Mouse (Mus musculus): ENCODE measurements around the gene Ddit4. TPM values are rescaled to one million over a fixed set of nuclear protein-coding genes. Genes with fewer than 3 reads are reported as not detected.

The Ddit4 gene
- polyA plus RNA-seq, 1 experiment from 2014 or later = 24.0 TPM

GRCm38 (mm10) chr10:59903170-59903569 is 48.5 kb downstream of the Ddit4 start:
- H3K36me3 ChIP-seq (ENCODE audit: insufficient read depth, low read length) = 0 out of 2 replicates have a peak, but pooled peaks cover 2% of the 10 kb centered on the region
- no peak overlapping the region for H3K4me3 ChIP-seq (replicated peaks; ENCODE audit: low read depth, low read length)
- no peak overlapping the region for H3K4me2 ChIP-seq (ENCODE audit: low read length)
- H3K27me3 ChIP-seq (ENCODE audit: insufficient read depth, low read length) = no peaks in the 10 kb centered on the region
- TF ChIP-seq CTCF (IDR thresholded peaks at IDR 0.05; ENCODE audit: low read depth) = no peak
- 28% methylated on average over 7 of the region's 7 CpGs for WGBS
- no peaks in the 10 kb centered on the region for H3K9me3 ChIP-seq (replicated peaks; ENCODE audit: low read length)
- peaks cover 25% of the 10 kb centered on the region for H3K4me1 ChIP-seq (replicated peaks; ENCODE audit: insufficient read depth, low read length)
- no peak overlapping the region for H3K9ac ChIP-seq (ENCODE audit: low read depth, low read length)
- DNase-seq (ENCODE audit: low spot score) (no peak), ATAC-seq (replicated peaks; ENCODE audit: low FRiP score, low read depth) (no peak)
- no peak overlapping the region for H3K27ac ChIP-seq

GRCm38 (mm10) chr10:59902606-59902990 is 49.0 kb downstream of the Ddit4 start:
- Histone ChIP-seq H3K9me3 (replicated peaks; ENCODE audit: low read length) (no peaks in the 10 kb centered on the region), H3K9ac (ENCODE audit: low read depth, low read length) (no peak overlapping the region), H3K4me3 (replicated peaks; ENCODE audit: low read depth, low read length) (no peak overlapping the region), H3K4me1 (replicated peaks; ENCODE audit: insufficient read depth, low read length) (peaks cover 20% of the 10 kb centered on the region), H3K27me3 (ENCODE audit: insufficient read depth, low read length) (no peaks in the 10 kb centered on the region), H3K27ac (no peak overlapping the region), H3K4me2 (ENCODE audit: low read length) (no peak overlapping the region), H3K36me3 (ENCODE audit: insufficient read depth, low read length) (0 out of 2 replicates have a peak, but pooled peaks cover 5% of the 10 kb centered on the region)
- no peak for DNase-seq (ENCODE audit: low spot score)
- ATAC-seq (replicated peaks; ENCODE audit: low FRiP score, low read depth) = no peak
- WGBS = 36% methylated on average over 8 of the region's 8 CpGs
- TF ChIP-seq CTCF (IDR thresholded peaks at IDR 0.05; ENCODE audit: low read depth) = peak; percentile 18; the same call in 1 of the 2 replicates

GRCm38 (mm10) chr10:59901986-59902605 is 49.5 kb downstream of the Ddit4 start:
- Histone ChIP-seq H3K4me2 (ENCODE audit: low read length) (no peak overlapping the region), H3K4me1 (replicated peaks; ENCODE audit: insufficient read depth, low read length) (peaks cover 20% of the 10 kb centered on the region), H3K36me3 (ENCODE audit: insufficient read depth, low read length) (0 out of 2 replicates have a peak, but pooled peaks cover 7% of the 10 kb centered on the region), H3K9ac (ENCODE audit: low read depth, low read length) (no peak overlapping the region), H3K9me3 (replicated peaks; ENCODE audit: low read length) (no peaks in the 10 kb centered on the region), H3K4me3 (replicated peaks; ENCODE audit: low read depth, low read length) (no peak overlapping the region), H3K27ac (no peak overlapping the region), H3K27me3 (ENCODE audit: insufficient read depth, low read length) (no peaks in the 10 kb centered on the region)
- 74% methylated on average over 8 of the region's 8 CpGs for WGBS
- TF ChIP-seq CTCF (IDR thresholded peaks at IDR 0.05; ENCODE audit: low read depth) = no peak
- DNase-seq (ENCODE audit: low spot score) (no peak), ATAC-seq (replicated peaks; ENCODE audit: low FRiP score, low read depth) (no peak)

DNA sequence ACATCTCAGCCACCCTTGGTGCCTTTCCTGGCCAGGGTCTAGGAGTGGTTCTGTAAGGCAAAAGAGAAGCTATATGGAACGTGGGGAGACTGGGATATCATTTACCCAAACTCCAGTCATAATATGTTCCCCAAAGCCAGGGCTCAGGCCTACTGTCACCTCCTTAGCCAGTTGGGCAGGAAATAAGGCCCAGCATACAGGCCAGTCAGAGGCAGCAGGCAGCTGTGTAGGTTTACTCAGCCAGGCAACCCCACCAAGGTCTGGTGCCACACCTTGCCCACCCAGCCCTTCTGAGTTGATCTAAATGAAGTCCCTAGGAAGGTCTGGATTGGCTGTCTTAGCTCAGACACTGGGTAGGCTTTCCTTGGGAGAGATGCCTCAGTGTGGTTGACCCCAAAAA is 50.2 kb downstream of the Ddit4 start:
- H3K9me3 ChIP-seq (replicated peaks; ENCODE audit: low read length) = no peaks in the 10 kb centered on the region
- H3K4me2 ChIP-seq (ENCODE audit: low read length) = no peak overlapping the region
- ATAC-seq (replicated peaks; ENCODE audit: low FRiP score, low read depth) (no peak), DNase-seq (ENCODE audit: low spot score) (no peak)
- no peak overlapping the region for H3K27ac ChIP-seq
- H3K36me3 ChIP-seq (ENCODE audit: insufficient read depth, low read length) = peaks cover 14% of the 10 kb centered on the region; the same call in 1 of the 2 replicates
- peaks cover 25% of the 10 kb centered on the region for H3K4me1 ChIP-seq (replicated peaks; ENCODE audit: insufficient read depth, low read length)
- no peak overlapping the region for H3K4me3 ChIP-seq (replicated peaks; ENCODE audit: low read depth, low read length)
- H3K9ac ChIP-seq (ENCODE audit: low read depth, low read length) = no peak overlapping the region
- 81% methylated on average over 1 of the region's 1 CpGs for WGBS
- TF ChIP-seq CTCF (IDR thresholded peaks at IDR 0.05; ENCODE audit: low read depth) = no peak
- H3K27me3 ChIP-seq (ENCODE audit: insufficient read depth, low read length) = no peaks in the 10 kb centered on the region

- H3K4me1 ChIP-seq (replicated peaks; ENCODE audit: insufficient read depth, low read length) = peaks cover 25% of the 10 kb centered on the region
Measured at GRCm38 (mm10) chr10:59900939-59901338, 50.7 kb downstream of the Ddit4 start.

DNA sequence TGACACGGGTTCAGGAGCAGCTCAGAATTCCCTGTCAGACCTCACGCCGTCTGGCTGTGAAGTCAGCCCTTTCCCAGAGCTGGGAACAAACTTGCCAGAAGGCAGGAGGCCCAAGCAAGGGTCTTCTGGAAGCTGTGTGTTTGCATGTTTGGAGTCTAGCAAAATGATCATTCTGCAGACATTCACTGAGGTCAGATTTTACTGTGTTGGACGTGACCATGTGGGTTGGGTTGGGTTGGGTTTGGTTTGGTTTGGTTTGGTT is 51.5 kb downstream of the Ddit4 start:
- no peak for ATAC-seq (replicated peaks; ENCODE audit: low FRiP score, low read depth)
- 20% methylated on average over 4 of the region's 4 CpGs for WGBS
- H3K27ac ChIP-seq = peak overlapping the region; percentile 81
- H3K4me3 ChIP-seq (replicated peaks; ENCODE audit: low read depth, low read length) = no peak overlapping the region
- TF ChIP-seq CTCF (IDR thresholded peaks at IDR 0.05; ENCODE audit: low read depth) = no peak
- H3K9me3 ChIP-seq (replicated peaks; ENCODE audit: low read length) = no peaks in the 10 kb centered on the region
- H3K36me3 ChIP-seq (ENCODE audit: insufficient read depth, low read length) = peaks cover 27% of the 10 kb centered on the region; the same call in 1 of the 2 replicates
- no peak for DNase-seq (ENCODE audit: low spot score)
- no peaks in the 10 kb centered on the region for H3K27me3 ChIP-seq (ENCODE audit: insufficient read depth, low read length)
- peaks cover 25% of the 10 kb centered on the region for H3K4me1 ChIP-seq (replicated peaks; ENCODE audit: insufficient read depth, low read length)
- 0 out of 2 replicates have a peak overlapping the region, but pooled peaks have one; percentile 14 for H3K4me2 ChIP-seq (ENCODE audit: low read length)
- H3K9ac ChIP-seq (ENCODE audit: low read depth, low read length) = 0 out of 2 replicates have a peak overlapping the region, but pooled peaks have one; percentile 9

More at GRCm38 (mm10) chr10:59900939-59901338, 50.7 kb downstream of the Ddit4 start:
- no peaks in the 10 kb centered on the region for H3K9me3 ChIP-seq (replicated peaks; ENCODE audit: low read length)
- no peak for TF ChIP-seq CTCF (IDR thresholded peaks at IDR 0.05; ENCODE audit: low read depth)
- H3K4me3 ChIP-seq (replicated peaks; ENCODE audit: low read depth, low read length) = no peak overlapping the region
- no peak overlapping the region for H3K27ac ChIP-seq
- H3K4me2 ChIP-seq (ENCODE audit: low read length) = no peak overlapping the region
- ATAC-seq (replicated peaks; ENCODE audit: low FRiP score, low read depth) (no peak), DNase-seq (ENCODE audit: low spot score) (no peak)
- WGBS = 51% methylated on average over 4 of the region's 4 CpGs
- H3K36me3 ChIP-seq (ENCODE audit: insufficient read depth, low read length) = peaks cover 19% of the 10 kb centered on the region; the same call in 1 of the 2 replicates
- H3K9ac ChIP-seq (ENCODE audit: low read depth, low read length) = no peak overlapping the region
- H3K27me3 ChIP-seq (ENCODE audit: insufficient read depth, low read length) = no peaks in the 10 kb centered on the region

Other genes with a start within 250 kb of the Ddit4 start
- 60.9 and 65.8 TPM in 2 replicates for gene Micu1, start 249.4 kb downstream of the Ddit4 start, polyA plus RNA-seq (2015; fragmentation: Nextera tagmentation; extraction: Ambion mirVana)
- 27.9 and 30.2 TPM in 2 replicates for gene Dnajb12, start 72.3 kb downstream of the Ddit4 start, polyA plus RNA-seq (2015; fragmentation: Nextera tagmentation; extraction: Ambion mirVana)
- 57.8 and 64.1 TPM in 2 replicates for gene Ascc1, start 51.0 kb upstream of the Ddit4 start, polyA plus RNA-seq (2015; fragmentation: Nextera tagmentation; extraction: Ambion mirVana)
- 103 and 106 TPM in 2 replicates for gene Anapc16, start 51.3 kb upstream of the Ddit4 start, polyA plus RNA-seq (2015; fragmentation: Nextera tagmentation; extraction: Ambion mirVana)
- 22.0 and 24.2 TPM in 2 replicates for gene Spock2, start 154.4 kb upstream of the Ddit4 start, polyA plus RNA-seq (2015; fragmentation: Nextera tagmentation; extraction: Ambion mirVana)